Mouse (Mus musculus): ENCODE results near the gene Gm45837. TPM values are rescaled to one million over a fixed set of nuclear protein-coding genes. Genes with fewer than 3 reads are reported as not detected.

The Gm45837 gene
- polyA plus RNA-seq, 1 experiment from 2014 or later: not detected

DNA sequence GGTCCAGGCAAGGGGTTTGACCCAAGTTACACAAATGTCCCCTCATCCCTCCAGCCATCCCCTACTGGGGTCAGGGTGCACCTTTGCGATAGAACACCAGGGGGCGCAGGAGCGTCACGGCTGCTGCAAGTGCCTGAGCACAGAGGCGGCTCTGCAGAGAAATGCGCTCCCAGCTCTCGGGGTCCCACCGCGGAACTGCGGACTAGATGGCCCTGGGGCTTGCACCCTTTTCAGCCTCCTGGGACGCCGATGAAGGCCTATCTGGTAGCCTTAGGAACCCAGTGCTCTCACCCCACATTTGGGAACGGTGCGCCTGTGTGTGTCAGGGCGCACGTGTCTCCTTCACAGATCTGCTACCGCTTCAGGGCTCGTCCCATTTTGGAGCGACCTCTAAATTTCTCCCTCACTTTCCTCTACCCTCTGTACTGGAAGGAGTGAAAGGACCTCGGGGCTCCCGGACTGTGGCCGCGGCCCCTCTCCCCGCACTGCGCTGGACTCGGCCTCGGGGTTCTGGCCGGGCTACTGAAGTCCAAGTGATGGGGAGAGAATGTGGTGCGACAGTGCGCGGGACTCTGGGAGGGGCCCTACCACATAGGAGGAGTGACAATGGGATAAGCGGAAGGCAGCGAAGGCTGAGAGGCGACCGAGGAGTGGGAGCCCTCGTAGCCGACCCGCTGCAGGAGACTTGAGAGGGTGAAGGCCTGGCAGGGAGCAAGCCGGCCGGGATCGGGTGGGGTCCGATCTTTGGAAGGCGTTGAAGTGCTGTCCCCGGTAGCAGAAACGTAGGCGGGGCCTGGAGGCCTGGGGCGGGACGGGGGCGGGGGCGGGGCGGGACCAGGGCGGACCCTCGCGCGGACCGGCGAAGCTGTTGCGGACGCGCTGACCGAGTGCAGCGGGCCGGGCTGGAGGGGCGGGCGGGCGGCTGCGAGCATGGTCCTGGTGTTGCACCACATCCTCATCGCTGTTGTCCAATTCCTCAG lies 40.0 kb downstream of the Gm45837 start:
- WGBS: under 1% methylated on average over 64 of the region's 68 CpGs
- no peak overlapping the region for H3K27ac ChIP-seq (replicated peaks)

GRCm38 (mm10) chr7:101452669-101453068 lies 42.0 kb downstream of the Gm45837 start:
- ATAC-seq (ENCODE audit: low FRiP score, low read depth): no peak
- H3K4me2 ChIP-seq (replicated peaks): 0 out of 2 replicates have a peak overlapping the region, but pooled peaks have one; percentile 99

More for the DNA sequence above, 40.0 kb downstream of the Gm45837 start:
- H3K36me3 ChIP-seq: no peaks in the 10 kb centered on the region
- peak; percentile 83 for ATAC-seq (ENCODE audit: low FRiP score, low read depth)
- H3K9me3 ChIP-seq: no peaks in the 10 kb centered on the region
- peaks cover 4% of the 10 kb centered on the region; the same call in 1 of the 2 replicates for H3K4me1 ChIP-seq
- H3K4me2 ChIP-seq (replicated peaks): peak overlapping the region; percentile 99
- peak overlapping the region; percentile 57 for H3K9ac ChIP-seq (replicated peaks)
- H3K27me3 ChIP-seq: peaks cover 50% of the 10 kb centered on the region
- H3K4me3 ChIP-seq: peak overlapping the region; percentile 55

DNA sequence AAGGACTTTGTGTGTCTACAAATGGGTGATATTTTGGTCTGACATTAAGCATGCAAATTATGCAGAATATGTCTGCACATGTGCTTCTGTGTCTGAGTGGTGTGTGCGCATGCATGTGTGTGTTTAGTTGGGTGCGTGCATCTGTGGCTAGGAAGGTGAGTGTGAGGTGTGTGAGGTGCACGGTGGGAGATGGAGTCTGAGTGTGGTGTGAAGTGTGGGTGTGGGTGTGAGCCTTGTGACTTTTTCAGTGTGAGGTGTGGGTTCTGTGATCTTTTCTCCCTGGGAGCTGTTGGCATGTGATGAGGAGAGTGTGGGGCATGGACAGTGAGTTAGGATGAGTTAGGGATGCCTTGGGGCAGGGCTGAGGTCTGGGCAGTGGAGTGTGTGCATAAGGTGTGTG lies 42.6 kb downstream of the Gm45837 start:
- no peaks in the 10 kb centered on the region for H3K9me3 ChIP-seq
- H3K4me2 ChIP-seq (replicated peaks): no peak overlapping the region; the same call in 1 of the 2 replicates
- H3K36me3 ChIP-seq: no peaks in the 10 kb centered on the region
- no peak overlapping the region for H3K9ac ChIP-seq (replicated peaks)
- no peak for ATAC-seq (ENCODE audit: low FRiP score, low read depth)
- peaks cover 4% of the 10 kb centered on the region; the same call in 1 of the 2 replicates for H3K4me1 ChIP-seq
- peaks cover 46% of the 10 kb centered on the region for H3K27me3 ChIP-seq
- 91% methylated on average over 3 of the region's 3 CpGs for WGBS
- H3K27ac ChIP-seq (replicated peaks): no peak overlapping the region
- H3K4me3 ChIP-seq: no peak overlapping the region

More at GRCm38 (mm10) chr7:101452669-101453068, 42.0 kb downstream of the Gm45837 start:
- H3K9ac ChIP-seq (replicated peaks): no peak overlapping the region
- peaks cover 46% of the 10 kb centered on the region for H3K27me3 ChIP-seq
- H3K27ac ChIP-seq (replicated peaks): no peak overlapping the region
- H3K4me1 ChIP-seq: peaks cover 4% of the 10 kb centered on the region; the same call in 1 of the 2 replicates
- H3K4me3 ChIP-seq: no peak overlapping the region
- no peaks in the 10 kb centered on the region for H3K9me3 ChIP-seq
- H3K36me3 ChIP-seq: no peaks in the 10 kb centered on the region
- 87% methylated on average over 3 of the region's 3 CpGs for WGBS

- no peak overlapping the region for H3K27ac ChIP-seq (replicated peaks)
These were observed 43.0 kb downstream of the Gm45837 start for GRCm38 (mm10) chr7:101453725-101454124.

DNA sequence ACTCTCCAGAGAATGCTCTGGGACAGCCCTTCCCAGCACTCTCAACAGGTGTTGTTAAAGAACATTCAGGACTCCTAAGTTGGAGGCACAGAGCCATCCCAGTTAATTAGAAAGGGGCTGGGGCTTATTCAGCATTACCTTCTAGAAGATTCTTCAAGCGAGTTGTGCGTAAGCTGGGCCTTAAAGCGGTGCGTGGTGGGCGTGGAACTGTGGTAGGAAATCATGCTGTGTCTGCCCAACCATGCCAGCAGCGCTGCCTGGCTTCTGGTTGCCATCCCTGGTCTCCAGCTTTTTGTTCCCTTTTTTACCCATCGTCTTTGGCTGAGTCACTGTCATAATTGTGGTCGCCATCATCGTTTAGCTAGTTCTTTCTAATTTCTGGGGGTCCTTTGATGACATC lies 43.8 kb downstream of the Gm45837 start:
- no peaks in the 10 kb centered on the region for H3K9me3 ChIP-seq
- H3K4me1 ChIP-seq: peaks cover 4% of the 10 kb centered on the region; the same call in 1 of the 2 replicates
- no peak for ATAC-seq (ENCODE audit: low FRiP score, low read depth)
- H3K9ac ChIP-seq (replicated peaks): no peak overlapping the region
- H3K27ac ChIP-seq (replicated peaks): no peak overlapping the region
- H3K4me2 ChIP-seq (replicated peaks): no peak overlapping the region
- 87% methylated on average over 9 of the region's 9 CpGs for WGBS
- peaks cover 48% of the 10 kb centered on the region for H3K27me3 ChIP-seq
- no peaks in the 10 kb centered on the region for H3K36me3 ChIP-seq
- H3K4me3 ChIP-seq: no peak overlapping the region

More at GRCm38 (mm10) chr7:101453725-101454124, 43.0 kb downstream of the Gm45837 start:
- no peak for ATAC-seq (ENCODE audit: low FRiP score, low read depth)
- Histone ChIP-seq H3K4me1 (peaks cover 4% of the 10 kb centered on the region; the same call in 1 of the 2 replicates), H3K4me2 (replicated peaks) (no peak overlapping the region; the same call in 1 of the 2 replicates), H3K9me3 (no peaks in the 10 kb centered on the region), H3K36me3 (no peaks in the 10 kb centered on the region), H3K9ac (replicated peaks) (no peak overlapping the region), H3K27me3 (peaks cover 47% of the 10 kb centered on the region), H3K4me3 (no peak overlapping the region)
- 19% methylated on average over 8 of the region's 8 CpGs for WGBS

- Histone ChIP-seq H3K4me2 (replicated peaks) (no peak overlapping the region), H3K36me3 (no peaks in the 10 kb centered on the region), H3K9me3 (no peaks in the 10 kb centered on the region), H3K27ac (replicated peaks) (no peak overlapping the region), H3K4me3 (no peak overlapping the region), H3K27me3 (peaks cover 48% of the 10 kb centered on the region), H3K4me1 (peaks cover 4% of the 10 kb centered on the region; the same call in 1 of the 2 replicates), H3K9ac (replicated peaks) (no peak overlapping the region)
- ATAC-seq (ENCODE audit: low FRiP score, low read depth): no peak
- WGBS: 88% methylated on average over 6 of the region's 6 CpGs
These were observed 44.5 kb downstream of the Gm45837 start for GRCm38 (mm10) chr7:101455141-101455540.

DNA sequence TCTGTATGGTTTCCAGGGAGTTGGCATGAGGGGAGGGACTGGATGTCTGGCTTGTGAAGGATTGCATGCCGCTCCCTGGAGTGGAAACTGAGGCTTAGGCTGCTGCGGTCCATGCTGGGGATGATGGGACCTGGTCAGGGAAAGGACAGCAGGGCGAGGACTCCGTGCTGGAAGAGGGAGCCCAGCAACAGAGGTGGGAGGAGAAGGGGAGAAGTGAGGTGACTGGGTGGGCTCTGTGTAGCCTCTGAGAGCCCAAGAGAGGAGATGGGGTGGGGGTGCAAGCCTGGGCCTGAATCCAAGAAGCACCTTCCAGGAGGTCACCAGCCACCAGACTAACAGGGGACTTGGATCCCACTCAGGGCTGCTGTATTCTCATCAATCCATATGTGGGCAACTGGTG lies 45.6 kb downstream of the Gm45837 start:
- 76% methylated on average over 4 of the region's 4 CpGs for WGBS
- Histone ChIP-seq H3K9ac (replicated peaks) (no peak overlapping the region), H3K36me3 (no peaks in the 10 kb centered on the region), H3K4me1 (0 out of 2 replicates have a peak, but pooled peaks cover 3% of the 10 kb centered on the region), H3K27me3 (peaks cover 52% of the 10 kb centered on the region), H3K4me2 (replicated peaks) (no peak overlapping the region), H3K9me3 (no peaks in the 10 kb centered on the region), H3K27ac (replicated peaks) (no peak overlapping the region), H3K4me3 (no peak overlapping the region)
- ATAC-seq (ENCODE audit: low FRiP score, low read depth): no peak

GRCm38 (mm10) chr7:101456789-101457188 lies 46.1 kb downstream of the Gm45837 start:
- Histone ChIP-seq H3K36me3 (no peaks in the 10 kb centered on the region), H3K27ac (replicated peaks) (no peak overlapping the region), H3K27me3 (peaks cover 47% of the 10 kb centered on the region), H3K4me1 (no peaks in the 10 kb centered on the region), H3K9ac (replicated peaks) (no peak overlapping the region), H3K4me3 (no peak overlapping the region), H3K9me3 (no peaks in the 10 kb centered on the region), H3K4me2 (replicated peaks) (no peak overlapping the region)
- no peak for ATAC-seq (ENCODE audit: low FRiP score, low read depth)
- 32% methylated on average over 5 of the region's 5 CpGs for WGBS

DNA sequence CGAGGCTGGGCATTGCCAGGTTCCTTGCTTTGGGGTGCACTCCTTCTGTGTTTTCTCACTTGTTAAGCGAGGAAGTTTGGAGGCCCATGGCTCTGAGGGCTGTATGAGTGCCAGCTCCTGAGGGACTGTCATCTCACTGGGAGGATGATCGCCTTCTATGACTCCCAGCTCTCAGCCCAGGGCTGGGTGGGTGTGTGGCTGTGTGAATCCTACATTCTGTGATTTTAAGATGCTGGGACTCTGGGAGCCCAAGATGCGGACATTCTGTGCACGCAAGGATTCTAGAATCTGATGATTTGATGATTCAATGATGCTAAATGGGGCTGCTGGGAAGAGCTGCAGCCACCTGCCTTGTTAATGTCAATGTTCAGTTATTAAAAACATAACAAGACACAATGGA lies 46.6 kb downstream of the Gm45837 start:
- no peaks in the 10 kb centered on the region for H3K9me3 ChIP-seq
- WGBS: 85% methylated on average over 5 of the region's 5 CpGs
- no peaks in the 10 kb centered on the region for H3K4me1 ChIP-seq
- no peaks in the 10 kb centered on the region for H3K36me3 ChIP-seq
- no peak overlapping the region for H3K9ac ChIP-seq (replicated peaks)
- H3K27ac ChIP-seq (replicated peaks): no peak overlapping the region
- H3K27me3 ChIP-seq: peaks cover 42% of the 10 kb centered on the region
- H3K4me2 ChIP-seq (replicated peaks): no peak overlapping the region
- H3K4me3 ChIP-seq: no peak overlapping the region
- ATAC-seq (ENCODE audit: low FRiP score, low read depth): no peak

- Histone ChIP-seq H3K27me3 (peaks cover 37% of the 10 kb centered on the region), H3K27ac (replicated peaks) (no peak overlapping the region), H3K4me2 (replicated peaks) (no peak overlapping the region), H3K36me3 (no peaks in the 10 kb centered on the region), H3K9ac (replicated peaks) (no peak overlapping the region), H3K9me3 (no peaks in the 10 kb centered on the region), H3K4me3 (no peak overlapping the region), H3K4me1 (peaks cover 3% of the 10 kb centered on the region; the same call in 1 of the 2 replicates)
- 69% methylated on average over 8 of the region's 8 CpGs for WGBS
- no peak for ATAC-seq (ENCODE audit: low FRiP score, low read depth)
These were observed 47.1 kb downstream of the Gm45837 start for GRCm38 (mm10) chr7:101457801-101458200.

DNA sequence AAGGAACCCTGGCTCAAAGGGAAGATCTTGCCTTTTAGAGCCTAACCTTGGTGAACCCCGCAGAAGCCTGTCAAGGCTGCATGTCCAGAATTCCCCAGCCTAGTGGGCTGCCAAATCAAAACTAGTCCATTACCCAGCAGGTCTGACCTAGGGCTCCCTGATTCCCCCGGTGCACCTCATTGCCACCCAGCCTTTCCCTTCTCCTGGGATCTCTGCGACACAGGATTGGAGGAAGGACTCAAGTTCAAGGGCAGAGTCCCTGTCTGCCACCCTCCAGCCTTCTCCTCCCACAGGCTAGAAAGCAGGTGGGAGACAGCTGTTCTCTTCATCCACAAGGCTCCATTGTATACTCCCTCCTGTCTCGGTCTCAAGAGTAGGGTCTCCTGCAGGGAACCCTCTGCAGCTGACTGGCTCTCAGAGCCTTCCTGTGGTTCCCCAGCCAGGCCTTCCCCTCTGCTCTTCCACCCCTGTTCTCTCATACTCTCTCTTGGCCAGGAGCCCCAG lies 47.6 kb downstream of the Gm45837 start:
- WGBS: 75% methylated on average over 4 of the region's 4 CpGs
- H3K9ac ChIP-seq (replicated peaks): no peak overlapping the region
- no peaks in the 10 kb centered on the region for H3K9me3 ChIP-seq
- peaks cover 32% of the 10 kb centered on the region for H3K27me3 ChIP-seq
- ATAC-seq (ENCODE audit: low FRiP score, low read depth): no peak
- H3K27ac ChIP-seq (replicated peaks): no peak overlapping the region
- no peak overlapping the region for H3K4me3 ChIP-seq
- no peak overlapping the region for H3K4me2 ChIP-seq (replicated peaks)
- H3K4me1 ChIP-seq: peaks cover 3% of the 10 kb centered on the region; the same call in 1 of the 2 replicates
- H3K36me3 ChIP-seq: no peaks in the 10 kb centered on the region

- Histone ChIP-seq H3K4me2 (replicated peaks) (no peak overlapping the region), H3K9ac (replicated peaks) (no peak overlapping the region), H3K27ac (replicated peaks) (no peak overlapping the region), H3K27me3 (peaks cover 22% of the 10 kb centered on the region), H3K4me3 (no peak overlapping the region), H3K4me1 (peaks cover 3% of the 10 kb centered on the region; the same call in 1 of the 2 replicates), H3K36me3 (no peaks in the 10 kb centered on the region), H3K9me3 (no peaks in the 10 kb centered on the region)
- ATAC-seq (ENCODE audit: low FRiP score, low read depth): no peak
- WGBS: 81% methylated on average over 9 of the region's 9 CpGs
These were observed 48.7 kb downstream of the Gm45837 start for GRCm38 (mm10) chr7:101459305-101459813.

All from midbrain, embryonic 12.5 days (tissue).